Mouse (Mus musculus) lung, embryonic 16.5 days (tissue): ENCODE measurements around the gene BC052040. TPM values are rescaled to one million over a fixed set of nuclear protein-coding genes. Genes with fewer than 3 reads are reported as not detected.

Source experiments
- ATAC-seq: fragments of 200-750 bp; cut with Nextera tagmentation; 2 replicates; pipeline ENCODE4 v1.8.0; 2017; ENCODE audit warnings: low read depth, mild to moderate bottlenecking, moderate library complexity
- H3K27ac ChIP-seq: fragments of 300-500 bp; sonication (generic); 2 replicates; pipeline ENCODE4 v1.5.1; 2014; ENCODE audit warnings: mild to moderate bottlenecking, control low read depth, low read length
- H3K27me3 ChIP-seq: fragments of 300-500 bp; sonication (generic); 2 replicates; pipeline ENCODE4 v1.6.1; 2014; ENCODE audit warnings: low read depth, low read length, mixed read lengths; ENCODE audit not compliant: control insufficient read depth, insufficient read depth
- H3K36me3 ChIP-seq: fragments of 300-500 bp; sonication (generic); 2 replicates; pipeline ENCODE4 v1.6.1; 2014; ENCODE audit warnings: low read length; ENCODE audit not compliant: control insufficient read depth, insufficient read depth
- H3K4me1 ChIP-seq: fragments of 300-500 bp; sonication (generic); replicated peaks from 2 replicates; pipeline ENCODE4 v1.6.1; 2014; ENCODE audit warnings: low read length, mixed read lengths; ENCODE audit not compliant: control insufficient read depth, insufficient read depth
- H3K4me2 ChIP-seq: fragments of 300-500 bp; sonication (generic); 2 replicates; pipeline ENCODE4 v1.6.1; 2014; ENCODE audit warnings: low read depth, low read length, control low read depth
- H3K4me3 ChIP-seq: fragments of 300-500 bp; sonication (generic); 2 replicates; pipeline ENCODE4 v1.5.1; 2014; ENCODE audit warnings: mild to moderate bottlenecking, low read length, control low read depth
- H3K9ac ChIP-seq: fragments of 300-500 bp; sonication (generic); 2 replicates; pipeline ENCODE4 v1.6.1; 2014; ENCODE audit warnings: low read length, control low read depth
- H3K9me3 ChIP-seq: fragments of 300-500 bp; sonication (generic); 2 replicates; pipeline ENCODE4 v1.6.1; 2016; ENCODE audit warnings: low read length; ENCODE audit not compliant: control insufficient read depth
- WGBS: fragments of 180-500 bp; shearing (Covaris S2); extraction: QIAGEN DNeasy Blood & Tissue Kit; methylation state at CpG from one replicate; pipeline ENCODE4 v1.1.7; 2014; 5-methylcytosine and 5-hydroxymethylcytosine counted together
- polyA plus RNA-seq: library from polyadenylated mRNA; unstranded; fragments of >200 nt; fragmentation: Nextera tagmentation; extraction: Ambion mirVana; gene quantifications from 2 replicates; pipeline ENCODE4 v1.2.1, GENCODE M21; 2015

The BC052040 gene
- polyA plus RNA-seq, 1 experiment from 2014 or later, result 12.6 TPM

GRCm38 (mm10) chr2:115613830-115614520 is 32.5 kb downstream of the BC052040 start:
- Histone ChIP-seq H3K9ac (no peak overlapping the region), H3K4me2 (no peak overlapping the region), H3K9me3 (no peaks in the 10 kb centered on the region), H3K4me1 (no peaks in the 10 kb centered on the region), H3K4me3 (no peak overlapping the region), H3K27me3 (no peaks in the 10 kb centered on the region), H3K36me3 (no peaks in the 10 kb centered on the region), H3K27ac (no peak overlapping the region)
- no peak for ATAC-seq
- WGBS, result 83% methylated on average over 3 of the region's 3 CpGs

DNA sequence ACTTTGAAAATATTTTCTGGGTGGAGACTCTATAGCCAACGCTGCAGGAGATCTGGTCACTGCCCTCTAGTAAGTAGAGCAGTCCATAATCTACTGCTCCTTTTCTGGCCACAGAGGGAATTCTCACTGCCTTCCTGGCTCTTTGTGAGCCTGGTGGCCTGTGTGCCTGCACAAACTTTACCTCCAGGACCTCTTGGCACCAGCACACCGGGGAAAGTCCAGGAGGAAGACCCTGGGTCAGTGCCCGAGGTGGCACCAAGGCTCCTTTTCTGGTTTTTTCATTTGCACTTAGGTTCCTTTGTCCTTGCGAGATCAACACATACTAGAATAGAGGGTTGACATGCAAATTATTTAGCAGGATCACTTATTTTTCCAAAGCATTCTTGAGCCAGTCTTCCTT is 47.0 kb downstream of the BC052040 start:
- Histone ChIP-seq H3K4me3 (no peak overlapping the region), H3K4me1 (no peaks in the 10 kb centered on the region), H3K4me2 (no peak overlapping the region), H3K36me3 (no peaks in the 10 kb centered on the region), H3K9ac (no peak overlapping the region), H3K27me3 (no peaks in the 10 kb centered on the region), H3K9me3 (no peaks in the 10 kb centered on the region), H3K27ac (no peak overlapping the region)
- no peak for ATAC-seq
- WGBS, result 92% methylated on average over 4 of the region's 4 CpGs

- Histone ChIP-seq H3K4me3 (no peak overlapping the region), H3K4me1 (no peaks in the 10 kb centered on the region), H3K27me3 (no peaks in the 10 kb centered on the region), H3K9me3 (no peaks in the 10 kb centered on the region), H3K4me2 (no peak overlapping the region), H3K9ac (no peak overlapping the region), H3K27ac (no peak overlapping the region), H3K36me3 (no peaks in the 10 kb centered on the region)
- ATAC-seq, result no peak
- 60% methylated on average over 5 of the region's 5 CpGs for WGBS
Measured at GRCm38 (mm10) chr2:115631031-115631434, 49.5 kb downstream of the BC052040 start.

- no peak overlapping the region for H3K9ac ChIP-seq
Measured at GRCm38 (mm10) chr2:115631826-115632225, 50.3 kb downstream of the BC052040 start.

GRCm38 (mm10) chr2:115650203-115650602 is 68.7 kb downstream of the BC052040 start:
- ATAC-seq, result no peak
- no peak overlapping the region for H3K9ac ChIP-seq
- 67% methylated on average over 2 of the region's 2 CpGs for WGBS

More at GRCm38 (mm10) chr2:115631826-115632225, 50.3 kb downstream of the BC052040 start:
- Histone ChIP-seq H3K27ac (no peak overlapping the region), H3K36me3 (no peaks in the 10 kb centered on the region), H3K9me3 (no peaks in the 10 kb centered on the region), H3K4me2 (no peak overlapping the region), H3K27me3 (no peaks in the 10 kb centered on the region), H3K4me1 (no peaks in the 10 kb centered on the region), H3K4me3 (no peak overlapping the region)
- no peak for ATAC-seq
- WGBS, result 91% methylated on average over 4 of the region's 4 CpGs

GRCm38 (mm10) chr2:115659712-115660111 is 78.2 kb downstream of the BC052040 start:
- no peak for ATAC-seq
- Histone ChIP-seq H3K4me1 (no peaks in the 10 kb centered on the region), H3K9ac (no peak overlapping the region), H3K4me2 (no peak overlapping the region), H3K27ac (no peak overlapping the region), H3K9me3 (no peaks in the 10 kb centered on the region), H3K4me3 (no peak overlapping the region), H3K27me3 (no peaks in the 10 kb centered on the region), H3K36me3 (no peaks in the 10 kb centered on the region)
- 83% methylated on average over 8 of the region's 8 CpGs for WGBS

More at GRCm38 (mm10) chr2:115650203-115650602, 68.7 kb downstream of the BC052040 start:
- Histone ChIP-seq H3K4me2 (no peak overlapping the region), H3K9me3 (no peaks in the 10 kb centered on the region), H3K27me3 (no peaks in the 10 kb centered on the region), H3K36me3 (no peaks in the 10 kb centered on the region), H3K4me3 (no peak overlapping the region), H3K27ac (no peak overlapping the region), H3K4me1 (no peaks in the 10 kb centered on the region)

DNA sequence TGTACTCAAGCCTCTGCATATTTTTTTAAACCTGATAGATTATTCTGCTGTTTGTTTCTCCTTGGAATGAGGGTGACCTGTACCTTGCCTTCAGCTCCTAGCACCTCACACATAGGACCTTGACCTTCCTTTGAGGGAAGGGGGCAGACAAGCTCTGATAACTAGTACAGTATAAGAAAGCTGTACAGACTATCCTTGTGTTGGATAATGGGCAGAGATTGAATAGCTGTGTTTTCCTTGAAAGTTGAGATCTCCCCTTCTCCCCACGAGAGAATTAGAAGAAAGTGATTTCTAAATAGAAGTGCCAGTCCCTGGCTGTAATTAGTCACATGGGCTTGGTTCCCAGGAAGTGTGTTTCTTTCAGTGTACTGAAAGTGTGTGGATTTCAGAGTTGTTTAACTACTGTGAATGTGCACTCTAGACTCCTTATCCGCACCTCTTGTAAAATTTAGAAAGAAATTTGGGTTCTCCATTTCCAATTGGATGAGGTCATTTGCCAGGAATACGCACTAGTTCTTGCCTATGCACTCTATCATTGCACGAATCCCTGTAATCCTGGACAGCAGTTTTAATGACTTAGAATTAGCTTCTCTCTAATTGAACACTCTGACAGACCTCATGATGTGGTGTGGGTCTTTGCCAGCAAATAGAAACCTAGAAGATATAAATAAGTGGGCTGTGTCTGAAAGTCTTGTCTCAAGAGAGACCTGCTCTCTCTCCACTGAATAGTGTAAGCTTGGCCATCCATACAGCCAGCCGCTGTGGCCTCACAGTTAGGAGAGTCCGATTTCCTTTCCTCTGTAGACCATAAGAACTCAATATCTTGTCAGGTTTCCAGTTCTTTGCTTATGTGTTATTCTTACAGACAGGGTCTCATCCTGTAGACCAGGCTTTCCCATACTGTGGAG is 79.0 kb downstream of the BC052040 start:
- Histone ChIP-seq H3K4me3 (no peak overlapping the region), H3K9ac (no peak overlapping the region), H3K27ac (no peak overlapping the region), H3K9me3 (no peaks in the 10 kb centered on the region), H3K4me2 (no peak overlapping the region), H3K4me1 (no peaks in the 10 kb centered on the region), H3K36me3 (no peaks in the 10 kb centered on the region), H3K27me3 (no peaks in the 10 kb centered on the region)
- ATAC-seq, result no peak
- 84% methylated on average over 6 of the region's 6 CpGs for WGBS

- WGBS, result 82% methylated on average over 2 of the region's 2 CpGs
- Histone ChIP-seq H3K4me3 (no peak overlapping the region), H3K36me3 (no peaks in the 10 kb centered on the region), H3K9me3 (no peaks in the 10 kb centered on the region), H3K4me1 (no peaks in the 10 kb centered on the region), H3K27me3 (no peaks in the 10 kb centered on the region), H3K27ac (no peak overlapping the region), H3K9ac (no peak overlapping the region), H3K4me2 (no peak overlapping the region)
- ATAC-seq, result no peak
Measured at GRCm38 (mm10) chr2:115667516-115667915, 86.0 kb downstream of the BC052040 start.

- no peaks in the 10 kb centered on the region for H3K4me1 ChIP-seq
- no peak overlapping the region for H3K4me2 ChIP-seq
- H3K36me3 ChIP-seq, result no peaks in the 10 kb centered on the region
- H3K27ac ChIP-seq, result no peak overlapping the region
- no peak overlapping the region for H3K4me3 ChIP-seq
- H3K9ac ChIP-seq, result no peak overlapping the region
- no peaks in the 10 kb centered on the region for H3K9me3 ChIP-seq
- WGBS, result 85% methylated on average over 7 of the region's 7 CpGs
- ATAC-seq, result no peak
- H3K27me3 ChIP-seq, result no peaks in the 10 kb centered on the region
Measured at GRCm38 (mm10) chr2:115673054-115673660, 91.6 kb downstream of the BC052040 start.
